17 mouse cellular contexts compared by ENCODE assay signal in the genomic region with DNA sequence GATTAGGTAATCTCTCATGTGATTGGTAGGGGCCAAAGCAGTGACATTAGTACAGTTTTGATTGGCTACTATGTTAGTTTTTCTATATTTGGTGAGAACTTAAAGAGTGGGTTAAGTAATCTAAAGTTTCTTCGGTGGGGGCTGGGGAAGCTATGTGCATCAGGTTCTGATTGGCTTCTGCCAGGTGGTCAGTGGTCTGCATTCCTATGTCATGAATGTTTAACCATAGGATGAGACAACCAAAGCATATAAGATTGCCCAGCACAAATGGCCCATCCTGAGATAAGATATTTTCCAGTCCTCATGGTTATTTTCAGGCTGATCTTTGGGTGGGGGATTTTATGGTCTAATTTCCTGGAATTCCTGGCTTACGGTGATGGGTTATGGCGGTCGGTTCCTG.
"Had no signal": no experiment of that assay in that cellular context is flagged by ENCODE, and none has a peak within 500 bp of the region (broad histone marks: within the 10 kb centered on the region; RNA-seq: fewer than 3 reads in every experiment).

No protein-coding gene starts in this region.

- H3K4me2 ChIP-seq: lung, embryonic 14.5 days; midbrain, embryonic 12.5 days; neural tube, embryonic 12.5 days had no signal

- H3K27ac ChIP-seq: midbrain, embryonic 10.5 days; midbrain, embryonic 12.5 days; neural tube, embryonic 12.5 days had no signal

- H3K9ac ChIP-seq: liver, postnatal 0 days; lung, embryonic 14.5 days; midbrain, embryonic 12.5 days; neural tube, embryonic 12.5 days had no signal

- H3K4me1 ChIP-seq: midbrain, embryonic 10.5 days; midbrain, embryonic 12.5 days; neural tube, embryonic 12.5 days had no signal

- H3K36me3 ChIP-seq: midbrain, embryonic 10.5 days; midbrain, embryonic 12.5 days; neural tube, embryonic 12.5 days had no signal

- H3K27me3 ChIP-seq: midbrain, embryonic 12.5 days; neural tube, embryonic 12.5 days had no signal

- H3K9me3 ChIP-seq: midbrain, embryonic 10.5 days; midbrain, embryonic 12.5 days; neural tube, embryonic 12.5 days had no signal

- ATAC-seq: liver, postnatal 0 days; midbrain, embryonic 16.5 days had no signal

- H3K4me3 ChIP-seq: midbrain, embryonic 10.5 days; midbrain, embryonic 12.5 days; neural tube, embryonic 12.5 days had no signal

- DNase-seq: liver, postnatal 0 days; lung, embryonic 14.5 days; lung, postnatal 10 days; lung, postnatal 4 days; midbrain, embryonic 14.5 days; retina, postnatal 1 day; right cerebral cortex, adult 18-20 months; right cerebral cortex, postnatal 25 days; right cerebral cortex, postnatal 4 days; spleen, adult 18-20 months; thymus, adult 18-20 months; thymus, postnatal 14 days; thymus, postnatal 36 days had no signal
